Mouse (Mus musculus): ENCODE measurements around the gene Hmgb1. TPM values are rescaled to one million over a fixed set of nuclear protein-coding genes. Genes with fewer than 3 reads are reported as not detected.
"Not testable (repeated sequence)": the region's sequence is repeated elsewhere in the genome, so short reads cannot be mapped to it uniquely, and the experiment has no call there.

The Hmgb1 gene
- polyA plus RNA-seq, 1 experiment from 2014 or later, result 1,661 TPM

DNA sequence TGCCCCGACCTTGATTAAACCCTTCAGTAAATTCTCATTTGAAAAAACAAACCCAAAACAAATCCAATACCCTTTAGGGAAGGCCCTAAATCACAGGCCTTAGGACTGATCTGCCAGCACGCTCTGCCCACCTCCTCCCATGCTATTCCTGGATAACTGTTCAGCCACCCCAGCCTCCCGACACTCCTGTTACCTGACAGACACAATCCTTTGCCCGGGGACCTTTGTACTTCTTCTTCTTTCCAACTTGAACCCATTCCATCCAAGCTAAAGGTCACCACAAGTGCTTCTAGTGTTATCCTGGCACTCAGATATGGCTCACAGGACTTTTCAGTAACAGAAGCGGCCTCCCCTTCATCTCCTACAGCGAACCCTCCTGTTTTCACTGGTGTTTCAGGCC is 25.3 kb downstream of the Hmgb1 start:
- H3K4me3 ChIP-seq, result no peak overlapping the region
- no peaks in the 10 kb centered on the region for H3K9me3 ChIP-seq
- H3K27me3 ChIP-seq (ENCODE audit: poor library complexity, severe bottlenecking), result no peaks in the 10 kb centered on the region
- no peaks in the 10 kb centered on the region for H3K36me3 ChIP-seq (replicated peaks)
- peaks cover 6% of the 10 kb centered on the region; the same call in 1 of the 2 replicates for H3K4me1 ChIP-seq
- no peak overlapping the region for H3K27ac ChIP-seq
- WGBS, result 87% methylated on average over 6 of the region's 6 CpGs
- no peak for DNase-seq (ENCODE audit: extremely low spot score, low spot score)

DNA sequence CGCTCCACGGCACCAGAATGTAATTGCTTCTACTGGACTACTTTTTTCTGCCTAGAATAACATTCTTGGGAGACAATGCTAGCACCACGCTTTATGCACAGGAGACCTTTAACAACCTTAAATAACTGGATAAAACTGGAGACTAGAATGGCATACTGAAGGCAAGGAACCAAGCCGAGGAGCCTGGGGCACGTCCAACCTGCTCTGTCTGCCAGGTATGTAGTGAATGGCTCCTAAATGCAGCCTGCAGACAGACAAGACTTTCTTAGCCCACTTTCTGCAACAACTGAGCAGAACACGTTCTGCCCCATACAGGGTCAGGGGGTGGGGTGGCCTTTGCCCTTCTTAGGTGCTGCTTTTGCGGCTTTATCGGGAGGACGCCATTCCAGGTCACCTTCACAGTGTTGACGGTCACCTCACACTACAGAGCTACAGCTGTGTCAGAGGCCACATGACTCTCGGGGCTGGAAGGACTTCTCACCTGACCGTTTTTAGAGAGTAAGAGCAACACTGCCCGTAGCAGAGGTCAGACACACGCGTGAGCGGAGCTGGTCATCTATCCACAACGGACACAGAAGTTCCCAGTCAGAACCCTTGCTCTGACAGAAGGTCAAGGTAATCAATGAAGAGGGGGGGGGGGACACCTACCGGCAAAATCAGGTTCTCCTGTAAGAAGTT is 27.3 kb downstream of the Hmgb1 start:
- 94% methylated on average over 18 of the region's 18 CpGs for WGBS
- Histone ChIP-seq H3K36me3 (replicated peaks) (no peaks in the 10 kb centered on the region), H3K4me3 (no peak overlapping the region), H3K27me3 (ENCODE audit: poor library complexity, severe bottlenecking) (no peaks in the 10 kb centered on the region), H3K9me3 (no peaks in the 10 kb centered on the region), H3K4me1 (peaks cover 8% of the 10 kb centered on the region), H3K27ac (no peak overlapping the region)
- DNase-seq (ENCODE audit: extremely low spot score, low spot score), result no peak

GRCm38 (mm10) chr5:149152774-149153155 is 31.5 kb downstream of the Hmgb1 start:
- WGBS, result 75% methylated on average over 12 of the region's 12 CpGs
- H3K27ac ChIP-seq, result no peak overlapping the region

GRCm38 (mm10) chr5:149152063-149152773 is 32.1 kb downstream of the Hmgb1 start:
- no peak overlapping the region; the same call in 1 of the 2 replicates for H3K27ac ChIP-seq
- peaks cover 9% of the 10 kb centered on the region for H3K4me1 ChIP-seq
- no peaks in the 10 kb centered on the region for H3K27me3 ChIP-seq (ENCODE audit: poor library complexity, severe bottlenecking)
- DNase-seq (ENCODE audit: extremely low spot score, low spot score), result no peak
- H3K36me3 ChIP-seq (replicated peaks), result no peaks in the 10 kb centered on the region
- H3K9me3 ChIP-seq, result peaks cover 4% of the 10 kb centered on the region; the same call in 1 of the 2 replicates
- 62% methylated on average over 13 of the region's 13 CpGs for WGBS
- no peak overlapping the region for H3K4me3 ChIP-seq

More at GRCm38 (mm10) chr5:149152774-149153155, 31.5 kb downstream of the Hmgb1 start:
- Histone ChIP-seq H3K4me3 (no peak overlapping the region), H3K36me3 (replicated peaks) (no peaks in the 10 kb centered on the region), H3K4me1 (peaks cover 9% of the 10 kb centered on the region), H3K27me3 (ENCODE audit: poor library complexity, severe bottlenecking) (no peaks in the 10 kb centered on the region), H3K9me3 (peaks cover 4% of the 10 kb centered on the region; the same call in 1 of the 2 replicates)
- DNase-seq (ENCODE audit: extremely low spot score, low spot score), result no peak

GRCm38 (mm10) chr5:149150882-149151281 is 33.4 kb downstream of the Hmgb1 start:
- 91% methylated on average over 3 of the region's 3 CpGs for WGBS
- peaks cover 4% of the 10 kb centered on the region; the same call in 1 of the 2 replicates for H3K9me3 ChIP-seq
- no peaks in the 10 kb centered on the region for H3K27me3 ChIP-seq (ENCODE audit: poor library complexity, severe bottlenecking)
- H3K27ac ChIP-seq, result no peak overlapping the region
- no peak for DNase-seq (ENCODE audit: extremely low spot score, low spot score)
- no peaks in the 10 kb centered on the region for H3K36me3 ChIP-seq (replicated peaks)
- H3K4me1 ChIP-seq, result peaks cover 9% of the 10 kb centered on the region
- H3K4me3 ChIP-seq, result no peak overlapping the region

DNA sequence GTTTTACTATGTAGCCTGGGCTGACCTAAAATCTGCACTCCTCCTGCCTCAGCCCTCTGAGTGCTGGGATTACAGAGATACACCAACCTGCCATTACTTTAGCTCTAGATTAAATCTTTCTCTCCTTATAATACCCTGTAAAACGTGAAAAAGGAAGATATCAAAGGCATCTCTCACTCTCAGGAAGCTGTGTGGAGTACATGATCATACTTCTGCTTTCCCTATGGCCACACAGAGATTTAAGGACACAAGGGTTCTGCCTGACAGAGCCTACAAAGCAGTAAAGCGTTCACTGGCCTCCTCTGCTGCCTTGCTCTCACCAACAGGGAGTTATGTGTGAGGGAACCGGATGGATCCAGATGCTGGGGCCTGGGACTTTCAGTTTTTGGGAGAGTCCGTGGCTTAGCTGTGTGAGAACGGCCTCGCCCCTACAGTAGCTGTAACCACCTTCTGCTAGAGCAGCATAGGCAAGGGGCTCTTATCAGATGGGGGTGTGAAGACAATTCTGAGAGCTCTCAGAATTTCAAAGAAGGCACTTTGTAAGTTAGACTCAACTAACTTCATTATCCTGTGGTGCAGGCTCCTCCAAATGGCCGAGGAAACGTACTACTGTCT is 36.8 kb downstream of the Hmgb1 start:
- Histone ChIP-seq H3K27me3 (ENCODE audit: poor library complexity, severe bottlenecking) (no peaks in the 10 kb centered on the region), H3K4me1 (peaks cover 5% of the 10 kb centered on the region), H3K36me3 (replicated peaks) (no peaks in the 10 kb centered on the region), H3K4me3 (no peak overlapping the region), H3K27ac (no peak overlapping the region), H3K9me3 (peaks cover 4% of the 10 kb centered on the region; the same call in 1 of the 2 replicates)
- DNase-seq (ENCODE audit: extremely low spot score, low spot score), result no peak
- 87% methylated on average over 8 of the region's 8 CpGs for WGBS

DNA sequence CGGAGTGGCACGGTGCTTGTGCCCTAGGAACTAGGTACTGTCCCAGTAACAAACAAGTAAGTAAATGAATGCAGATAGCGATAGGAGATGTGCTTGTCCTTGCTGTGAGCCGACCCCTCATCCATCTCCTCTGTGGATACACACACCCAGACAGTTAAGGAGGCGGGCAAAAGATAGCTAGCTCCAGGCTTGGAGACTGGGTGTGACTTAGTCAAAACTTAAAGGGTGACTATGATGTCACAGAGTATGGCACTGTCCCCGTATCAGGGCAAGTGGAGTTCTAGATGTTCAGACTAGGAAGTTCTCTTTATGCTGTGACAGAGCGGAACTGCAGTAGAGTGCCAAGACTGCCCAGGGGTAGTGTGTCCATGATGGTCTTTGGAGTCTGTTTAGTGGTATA is 37.6 kb downstream of the Hmgb1 start:
- H3K4me3 ChIP-seq, result no peak overlapping the region
- H3K27me3 ChIP-seq (ENCODE audit: poor library complexity, severe bottlenecking), result no peaks in the 10 kb centered on the region
- no peaks in the 10 kb centered on the region for H3K36me3 ChIP-seq (replicated peaks)
- peaks cover 4% of the 10 kb centered on the region; the same call in 1 of the 2 replicates for H3K9me3 ChIP-seq
- no peaks in the 10 kb centered on the region for H3K4me1 ChIP-seq
- WGBS, result 91% methylated on average over 7 of the region's 7 CpGs
- H3K27ac ChIP-seq, result no peak overlapping the region
- no peak for DNase-seq (ENCODE audit: extremely low spot score, low spot score)

GRCm38 (mm10) chr5:149143766-149144375 is 40.4 kb downstream of the Hmgb1 start:
- H3K9me3 ChIP-seq, result no peaks in the 10 kb centered on the region
- 84% methylated on average over 25 of the region's 25 CpGs for WGBS
- no peak for DNase-seq (ENCODE audit: extremely low spot score, low spot score)
- no peak overlapping the region for H3K4me3 ChIP-seq
- H3K4me1 ChIP-seq, result peaks cover 4% of the 10 kb centered on the region; the same call in 1 of the 2 replicates
- no peaks in the 10 kb centered on the region for H3K27me3 ChIP-seq (ENCODE audit: poor library complexity, severe bottlenecking)
- H3K36me3 ChIP-seq (replicated peaks), result no peaks in the 10 kb centered on the region
- 0 out of 2 replicates have a peak overlapping the region, but pooled peaks have one; percentile 15 for H3K27ac ChIP-seq

GRCm38 (mm10) chr5:149141155-149141554 is 43.1 kb downstream of the Hmgb1 start:
- not testable (repeated sequence) for H3K4me1 ChIP-seq; H3K4me3 ChIP-seq; H3K36me3 ChIP-seq (replicated peaks); H3K27me3 ChIP-seq (ENCODE audit: poor library complexity, severe bottlenecking); DNase-seq (ENCODE audit: extremely low spot score, low spot score); H3K27ac ChIP-seq; H3K9me3 ChIP-seq
- 96% methylated on average over 1 of the region's 1 CpGs for WGBS

- no peaks in the 10 kb centered on the region for H3K36me3 ChIP-seq (replicated peaks)
- peaks cover 4% of the 10 kb centered on the region; the same call in 1 of the 2 replicates for H3K4me1 ChIP-seq
- H3K4me3 ChIP-seq, result no peak overlapping the region
- WGBS, result 56% methylated on average over 9 of the region's 9 CpGs
- H3K9me3 ChIP-seq, result no peaks in the 10 kb centered on the region
- H3K27ac ChIP-seq, result no peak overlapping the region
- no peak for DNase-seq (ENCODE audit: extremely low spot score, low spot score)
- no peaks in the 10 kb centered on the region for H3K27me3 ChIP-seq (ENCODE audit: poor library complexity, severe bottlenecking)
These were observed 44.0 kb downstream of the Hmgb1 start for GRCm38 (mm10) chr5:149140336-149140735.

GRCm38 (mm10) chr5:149138087-149138486 is 46.2 kb downstream of the Hmgb1 start:
- H3K4me3 ChIP-seq; H3K27me3 ChIP-seq (ENCODE audit: poor library complexity, severe bottlenecking); H3K27ac ChIP-seq; H3K36me3 ChIP-seq (replicated peaks); H3K9me3 ChIP-seq; DNase-seq (ENCODE audit: extremely low spot score, low spot score); H3K4me1 ChIP-seq: not testable (repeated sequence)
- 90% methylated on average over 6 of the region's 6 CpGs for WGBS

- H3K4me3 ChIP-seq, result no peak overlapping the region
- no peaks in the 10 kb centered on the region for H3K36me3 ChIP-seq (replicated peaks)
- peaks cover 4% of the 10 kb centered on the region; the same call in 1 of the 2 replicates for H3K4me1 ChIP-seq
- WGBS, result 90% methylated on average over 3 of the region's 3 CpGs
- DNase-seq (ENCODE audit: extremely low spot score, low spot score), result no peak
- H3K27me3 ChIP-seq (ENCODE audit: poor library complexity, severe bottlenecking), result no peaks in the 10 kb centered on the region
- no peak overlapping the region for H3K27ac ChIP-seq
- H3K9me3 ChIP-seq, result no peaks in the 10 kb centered on the region
These were observed 46.8 kb downstream of the Hmgb1 start for GRCm38 (mm10) chr5:149137447-149137846.
